Mouse (Mus musculus) induced T-regulatory cell, adult 2 months (primary cell): ENCODE data around the gene Tmcc3.

Source experiments
- DNase-seq: peaks from one replicate; pipeline ENCODE4 v3.0.0-alpha.2; 2012; ENCODE audit warnings: low read depth

The Tmcc3 gene

GRCm38 (mm10) chr10:94415950-94416844 lies 104.4 kb downstream of the Tmcc3 start:
- peak; percentile 10 for DNase-seq

GRCm38 (mm10) chr10:94417643-94418042 lies 105.9 kb downstream of the Tmcc3 start:
- DNase-seq, result no peak

GRCm38 (mm10) chr10:94426000-94426920 lies 114.5 kb downstream of the Tmcc3 start:
- DNase-seq, result peak; percentile 82

- no peak for DNase-seq
Measured at GRCm38 (mm10) chr10:94426921-94427270, 115.1 kb downstream of the Tmcc3 start.

GRCm38 (mm10) chr10:94428186-94428942 lies 116.6 kb downstream of the Tmcc3 start:
- DNase-seq, result no peak

- DNase-seq, result no peak
Measured at GRCm38 (mm10) chr10:94430566-94430965, 118.8 kb downstream of the Tmcc3 start.

- no peak for DNase-seq
Measured at GRCm38 (mm10) chr10:94432933-94433332, 121.2 kb downstream of the Tmcc3 start.

GRCm38 (mm10) chr10:94433901-94434300 lies 122.2 kb downstream of the Tmcc3 start:
- DNase-seq, result no peak

GRCm38 (mm10) chr10:94442725-94443124 lies 131.0 kb downstream of the Tmcc3 start:
- DNase-seq, result no peak

GRCm38 (mm10) chr10:94443453-94443852 lies 131.7 kb downstream of the Tmcc3 start:
- no peak for DNase-seq

GRCm38 (mm10) chr10:94445192-94445591 lies 133.4 kb downstream of the Tmcc3 start:
- DNase-seq, result no peak

GRCm38 (mm10) chr10:94446379-94447008 lies 134.7 kb downstream of the Tmcc3 start:
- DNase-seq, result no peak

- DNase-seq, result no peak
Measured at GRCm38 (mm10) chr10:94449676-94450075, 137.9 kb downstream of the Tmcc3 start.

GRCm38 (mm10) chr10:94450781-94451180 lies 139.0 kb downstream of the Tmcc3 start:
- DNase-seq, result no peak

- DNase-seq, result no peak
Measured at GRCm38 (mm10) chr10:94457454-94457853, 145.7 kb downstream of the Tmcc3 start.

- no peak for DNase-seq
Measured at GRCm38 (mm10) chr10:94458690-94459089, 146.9 kb downstream of the Tmcc3 start.

GRCm38 (mm10) chr10:94461378-94461777 lies 149.6 kb downstream of the Tmcc3 start:
- DNase-seq, result peak; percentile 53

GRCm38 (mm10) chr10:94461871-94462270 lies 150.1 kb downstream of the Tmcc3 start:
- no peak for DNase-seq

GRCm38 (mm10) chr10:94462386-94463064 lies 150.8 kb downstream of the Tmcc3 start:
- DNase-seq, result no peak

- DNase-seq, result no peak
Measured at GRCm38 (mm10) chr10:94463410-94463809, 151.7 kb downstream of the Tmcc3 start.

GRCm38 (mm10) chr10:94465646-94466045 lies 153.9 kb downstream of the Tmcc3 start:
- DNase-seq, result no peak
